Mouse (Mus musculus): ENCODE results near the gene Fau. TPM values are rescaled to one million over a fixed set of nuclear protein-coding genes. Genes with fewer than 3 reads are reported as not detected.

Fau gene
- 749 and 751 TPM in 2 replicates for polyA plus RNA-seq (2014; fragmentation: Nextera tagmentation; extraction: Ambion mirVana)

GRCm38 (mm10) chr19:6057313-6058096 is at the start of gene Fau, which contains the start of gene Mrpl49:
Fau (plus strand) TSS chr19:6057844.
Mrpl49 (minus strand) TSS chr19:6057785.
- Histone ChIP-seq H3K36me3 (ENCODE audit: control insufficient read depth, insufficient read depth, low read length) (peaks cover 13% of the 10 kb centered on the region), H3K9me3 (ENCODE audit: control insufficient read depth, low read length) (no peaks in the 10 kb centered on the region), H3K27me3 (ENCODE audit: control insufficient read depth, insufficient read depth, low read length) (no peaks in the 10 kb centered on the region), H3K9ac (ENCODE audit: low read depth, low read length) (peak within 1 kb of the TSS; percentile 91), H3K4me1 (replicated peaks; ENCODE audit: control insufficient read depth, insufficient read depth, low read length) (peaks cover 11% of the 10 kb centered on the region), H3K27ac (ENCODE audit: low read depth, low read length) (peak within 1 kb of the TSS; percentile 77), H3K4me2 (replicated peaks; ENCODE audit: low read depth, low read length) (peak within 1 kb of the TSS; percentile 75), H3K4me3 (ENCODE audit: low read depth, low read length) (peak within 1 kb of the TSS; percentile 88)
- under 1% methylated on average over 56 of the region's 63 CpGs for WGBS
- peak; percentile 87 for ATAC-seq (ENCODE audit: low FRiP score)
- peak; percentile 100 for DNase-seq (ENCODE audit: low spot score)

DNA sequence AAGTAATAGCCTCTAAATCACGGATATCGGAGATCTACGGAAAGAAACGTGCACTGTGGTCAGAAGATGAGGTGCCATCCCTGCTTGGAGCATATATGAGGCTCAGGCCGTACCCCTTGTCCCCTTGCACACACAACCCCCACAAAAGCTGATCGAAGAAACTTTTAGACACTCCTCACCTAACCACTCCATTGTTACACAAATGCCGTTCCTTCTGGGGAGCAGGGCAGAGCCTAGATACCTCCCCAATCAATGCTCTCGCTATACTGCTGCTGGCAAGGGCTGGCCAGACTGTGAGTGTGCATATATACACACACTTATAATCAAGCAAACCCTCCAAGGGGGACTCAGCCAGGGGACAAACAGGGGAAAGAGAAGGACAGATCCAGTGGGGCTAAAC is 48.5 kb upstream of the Fau start:
- no peaks in the 10 kb centered on the region for H3K9me3 ChIP-seq (ENCODE audit: control insufficient read depth, low read length)
- WGBS: 77% methylated on average over 8 of the region's 8 CpGs

GRCm38 (mm10) chr19:6013691-6014090 is 44.0 kb upstream of the Fau start:
- peaks cover 4% of the 10 kb centered on the region; the same call in 1 of the 2 replicates for H3K4me1 ChIP-seq (replicated peaks; ENCODE audit: control insufficient read depth, insufficient read depth, low read length)
- no peaks in the 10 kb centered on the region for H3K36me3 ChIP-seq (ENCODE audit: control insufficient read depth, insufficient read depth, low read length)
- ATAC-seq (ENCODE audit: low FRiP score) (no peak), DNase-seq (ENCODE audit: low spot score) (no peak)
- H3K9ac ChIP-seq (ENCODE audit: low read depth, low read length): no peak overlapping the region
- no peak overlapping the region for H3K27ac ChIP-seq (ENCODE audit: low read depth, low read length)
- H3K4me3 ChIP-seq (ENCODE audit: low read depth, low read length): no peak overlapping the region
- no peaks in the 10 kb centered on the region for H3K9me3 ChIP-seq (ENCODE audit: control insufficient read depth, low read length)
- no peak overlapping the region for H3K4me2 ChIP-seq (replicated peaks; ENCODE audit: low read depth, low read length)
- H3K27me3 ChIP-seq (ENCODE audit: control insufficient read depth, insufficient read depth, low read length): peaks cover 15% of the 10 kb centered on the region
- WGBS: 90% methylated on average over 10 of the region's 10 CpGs

More for the DNA sequence above, 48.5 kb upstream of the Fau start:
- ATAC-seq (ENCODE audit: low FRiP score) (no peak), DNase-seq (ENCODE audit: low spot score) (no peak)
- Histone ChIP-seq H3K27me3 (ENCODE audit: control insufficient read depth, insufficient read depth, low read length) (0 out of 2 replicates have a peak, but pooled peaks cover 1% of the 10 kb centered on the region), H3K4me3 (ENCODE audit: low read depth, low read length) (no peak overlapping the region), H3K27ac (ENCODE audit: low read depth, low read length) (no peak overlapping the region), H3K4me1 (replicated peaks; ENCODE audit: control insufficient read depth, insufficient read depth, low read length) (no peaks in the 10 kb centered on the region), H3K9ac (ENCODE audit: low read depth, low read length) (no peak overlapping the region), H3K4me2 (replicated peaks; ENCODE audit: low read depth, low read length) (no peak overlapping the region), H3K36me3 (ENCODE audit: control insufficient read depth, insufficient read depth, low read length) (no peaks in the 10 kb centered on the region)

- peak; percentile 55 for DNase-seq (ENCODE audit: low spot score)
Observed at GRCm38 (mm10) chr19:6014991-6015510, 42.6 kb upstream of the Fau start.

GRCm38 (mm10) chr19:6015511-6016315 is 41.9 kb upstream of the Fau start, which contains the start of gene Capn1:
Capn1 (minus strand) TSS chr19:6015897.
- peak; percentile 77 for DNase-seq (ENCODE audit: low spot score)
- H3K4me1 ChIP-seq (replicated peaks; ENCODE audit: control insufficient read depth, insufficient read depth, low read length): peaks cover 4% of the 10 kb centered on the region; the same call in 1 of the 2 replicates
- H3K4me3 ChIP-seq (ENCODE audit: low read depth, low read length): peak within 1 kb of the TSS; percentile 45
- ATAC-seq (ENCODE audit: low FRiP score): peak; percentile 75
- 3% methylated on average over 38 of the region's 40 CpGs for WGBS
- H3K4me2 ChIP-seq (replicated peaks; ENCODE audit: low read depth, low read length): peak within 1 kb of the TSS; percentile 64
- H3K27ac ChIP-seq (ENCODE audit: low read depth, low read length): no peak within 1 kb of the TSS; the same call in 1 of the 2 replicates
- peak within 1 kb of the TSS; percentile 44 for H3K9ac ChIP-seq (ENCODE audit: low read depth, low read length)
- H3K27me3 ChIP-seq (ENCODE audit: control insufficient read depth, insufficient read depth, low read length): peaks cover 15% of the 10 kb centered on the region
- H3K36me3 ChIP-seq (ENCODE audit: control insufficient read depth, insufficient read depth, low read length): no peaks in the 10 kb centered on the region
- H3K9me3 ChIP-seq (ENCODE audit: control insufficient read depth, low read length): no peaks in the 10 kb centered on the region

More at GRCm38 (mm10) chr19:6014991-6015510, 42.6 kb upstream of the Fau start:
- peaks cover 15% of the 10 kb centered on the region for H3K27me3 ChIP-seq (ENCODE audit: control insufficient read depth, insufficient read depth, low read length)
- peak overlapping the region; percentile 64 for H3K4me2 ChIP-seq (replicated peaks; ENCODE audit: low read depth, low read length)
- peak overlapping the region; percentile 44 for H3K9ac ChIP-seq (ENCODE audit: low read depth, low read length)
- no peaks in the 10 kb centered on the region for H3K36me3 ChIP-seq (ENCODE audit: control insufficient read depth, insufficient read depth, low read length)
- WGBS: 3% methylated on average over 11 of the region's 18 CpGs
- H3K27ac ChIP-seq (ENCODE audit: low read depth, low read length): no peak overlapping the region
- no peaks in the 10 kb centered on the region for H3K9me3 ChIP-seq (ENCODE audit: control insufficient read depth, low read length)
- ATAC-seq (ENCODE audit: low FRiP score): peak; percentile 61
- H3K4me1 ChIP-seq (replicated peaks; ENCODE audit: control insufficient read depth, insufficient read depth, low read length): peaks cover 4% of the 10 kb centered on the region; the same call in 1 of the 2 replicates
- peak overlapping the region; percentile 45 for H3K4me3 ChIP-seq (ENCODE audit: low read depth, low read length)

- H3K27ac ChIP-seq (ENCODE audit: low read depth, low read length): no peak overlapping the region
- no peak overlapping the region for H3K4me2 ChIP-seq (replicated peaks; ENCODE audit: low read depth, low read length)
- WGBS: 36% methylated on average over 7 of the region's 7 CpGs
- H3K9ac ChIP-seq (ENCODE audit: low read depth, low read length): no peak overlapping the region
- ATAC-seq (ENCODE audit: low FRiP score) (no peak), DNase-seq (ENCODE audit: low spot score) (peak; percentile 21)
- no peaks in the 10 kb centered on the region for H3K36me3 ChIP-seq (ENCODE audit: control insufficient read depth, insufficient read depth, low read length)
- no peak overlapping the region for H3K4me3 ChIP-seq (ENCODE audit: low read depth, low read length)
- H3K9me3 ChIP-seq (ENCODE audit: control insufficient read depth, low read length): no peaks in the 10 kb centered on the region
- H3K27me3 ChIP-seq (ENCODE audit: control insufficient read depth, insufficient read depth, low read length): peaks cover 15% of the 10 kb centered on the region
- peaks cover 4% of the 10 kb centered on the region; the same call in 1 of the 2 replicates for H3K4me1 ChIP-seq (replicated peaks; ENCODE audit: control insufficient read depth, insufficient read depth, low read length)
Observed at GRCm38 (mm10) chr19:6016532-6016931, 41.1 kb upstream of the Fau start.

GRCm38 (mm10) chr19:6018142-6019089 is 39.2 kb upstream of the Fau start:
- peaks cover 4% of the 10 kb centered on the region; the same call in 1 of the 2 replicates for H3K4me1 ChIP-seq (replicated peaks; ENCODE audit: control insufficient read depth, insufficient read depth, low read length)
- H3K9ac ChIP-seq (ENCODE audit: low read depth, low read length): no peak overlapping the region
- WGBS: 33% methylated on average over 15 of the region's 15 CpGs
- H3K36me3 ChIP-seq (ENCODE audit: control insufficient read depth, insufficient read depth, low read length): no peaks in the 10 kb centered on the region
- no peaks in the 10 kb centered on the region for H3K9me3 ChIP-seq (ENCODE audit: control insufficient read depth, low read length)
- H3K4me3 ChIP-seq (ENCODE audit: low read depth, low read length): no peak overlapping the region
- H3K27me3 ChIP-seq (ENCODE audit: control insufficient read depth, insufficient read depth, low read length): peaks cover 15% of the 10 kb centered on the region
- H3K27ac ChIP-seq (ENCODE audit: low read depth, low read length): no peak overlapping the region
- ATAC-seq (ENCODE audit: low FRiP score): no peak
- DNase-seq (ENCODE audit: low spot score): peak; percentile 92
- no peak overlapping the region for H3K4me2 ChIP-seq (replicated peaks; ENCODE audit: low read depth, low read length)
